In the genomic region with DNA sequence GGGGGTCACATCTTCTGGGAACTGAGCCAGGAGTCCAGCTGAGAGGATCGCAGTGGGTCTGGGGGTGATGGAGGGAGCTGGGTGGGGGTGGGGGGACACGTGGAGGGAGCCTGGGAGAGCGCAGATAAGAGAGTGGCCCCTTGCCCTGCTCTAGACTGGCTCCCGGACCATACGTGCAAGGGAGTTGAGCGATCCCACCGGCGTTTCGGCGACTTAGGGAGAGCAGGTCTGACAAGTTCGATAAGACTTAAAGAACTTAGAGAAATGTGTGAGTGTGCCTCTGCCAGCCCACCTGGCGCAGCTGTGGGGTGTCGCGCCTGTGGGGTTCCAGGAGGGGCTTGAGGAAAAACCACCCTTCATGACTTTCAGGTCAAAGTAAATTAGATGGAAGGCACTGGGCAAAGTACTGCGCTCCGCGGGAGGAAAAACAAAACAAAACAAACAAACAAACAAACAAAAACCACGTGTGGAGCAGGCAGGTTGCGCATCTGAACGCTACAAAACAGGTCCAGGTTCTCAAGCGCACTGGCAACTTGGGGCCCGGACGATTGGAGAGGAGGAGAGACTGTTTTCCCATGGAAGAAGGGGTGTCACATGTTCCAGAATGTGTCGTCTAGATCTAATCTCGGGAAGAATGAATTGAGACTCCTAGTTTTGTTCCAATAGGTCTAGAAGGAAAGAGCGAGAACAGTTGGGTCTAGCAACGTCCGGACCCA, we compare ENCODE assay signal across 8 mouse cellular contexts. TPM values are rescaled to one million over a fixed set of nuclear protein-coding genes. Genes with fewer than 3 reads are reported as not detected.
DNase-seq lines count a peak whose midpoint lies in the region; ATAC-seq and TF ChIP-seq lines count a peak whose summit lies in the region.

No protein-coding gene starts in this region.

- no peaks in the 10 kb centered on the region; the same call in 1 of the 2 replicates for H3K27me3 ChIP-seq in cerebellum, adult 2 months (ENCODE audit: control insufficient read depth, insufficient read depth, low read length)
- H3K27me3 ChIP-seq in ES-Bruce4 (ENCODE audit: control insufficient read depth, insufficient read depth, low read length, poor library complexity, severe bottlenecking) (peaks cover 8% of the 10 kb centered on the region), myocyte (ENCODE audit: control insufficient read depth, insufficient read depth, insufficient read length) (no peaks in the 10 kb centered on the region)
- H3K27me3 ChIP-seq in forebrain, embryonic 16.5 days (replicated peaks; ENCODE audit: control insufficient read depth, insufficient read depth, low read length): peaks cover 13% of the 10 kb centered on the region; the same call in 1 of the 2 replicates
- peaks cover 52% of the 10 kb centered on the region for H3K27me3 ChIP-seq in limb, embryonic 10.5 days (ENCODE audit: low read depth, poor library complexity, severe bottlenecking)

- peak overlapping the region; percentile 9 for H3ac ChIP-seq in myocyte (ENCODE audit: control insufficient read depth, insufficient read length)

- no peaks in the 10 kb centered on the region for H3K36me3 ChIP-seq in ES-Bruce4 (ENCODE audit: control insufficient read depth, insufficient read depth, low read length, poor library complexity, severe bottlenecking)
- H3K36me3 ChIP-seq in forebrain, embryonic 16.5 days (ENCODE audit: control insufficient read depth, insufficient read depth): no peaks in the 10 kb centered on the region
- no peaks in the 10 kb centered on the region for H3K36me3 ChIP-seq in limb, embryonic 10.5 days
- no peaks in the 10 kb centered on the region for H3K36me3 ChIP-seq in myocyte (ENCODE audit: control insufficient read depth, insufficient read depth)

- no peak overlapping the region for H3K27ac ChIP-seq in cerebellum, adult 2 months (ENCODE audit: insufficient read depth, low read length)
- no peak overlapping the region for H3K27ac ChIP-seq in ES-Bruce4 (ENCODE audit: insufficient read depth, low read length)
- H3K27ac ChIP-seq in forebrain, embryonic 16.5 days (ENCODE audit: low read length): no peak overlapping the region
- peak overlapping the region; percentile 5; the same call in 1 of the 2 replicates for H3K27ac ChIP-seq in limb, embryonic 10.5 days

- H3K4me1 ChIP-seq in cerebellum, adult 2 months (ENCODE audit: control insufficient read depth, insufficient read depth, low read length): no peaks in the 10 kb centered on the region; the same call in 1 of the 2 replicates
- H3K4me1 ChIP-seq in ES-Bruce4 (ENCODE audit: control insufficient read depth, insufficient read depth, low read length): no peaks in the 10 kb centered on the region
- H3K4me1 ChIP-seq in forebrain, embryonic 16.5 days (replicated peaks; ENCODE audit: control insufficient read depth, insufficient read depth, low read length): peaks cover 18% of the 10 kb centered on the region
- peaks cover 14% of the 10 kb centered on the region for H3K4me1 ChIP-seq in limb, embryonic 10.5 days

- no peaks in the 10 kb centered on the region for H3K9me3 ChIP-seq in ES-Bruce4 (replicated peaks; ENCODE audit: control insufficient read depth, insufficient read depth, low read length, poor library complexity, severe bottlenecking)
- H3K9me3 ChIP-seq in forebrain, embryonic 16.5 days (ENCODE audit: control insufficient read depth, low read length): no peaks in the 10 kb centered on the region
- H3K9me3 ChIP-seq in limb, embryonic 10.5 days (replicated peaks): 0 out of 2 replicates have a peak, but pooled peaks cover 3% of the 10 kb centered on the region

- ATAC-seq in forebrain, embryonic 16.5 days: peak; percentile 59

- no peak for TF ChIP-seq POLR2A in cerebellum, adult 2 months (IDR thresholded peaks at IDR 0.05; ENCODE audit: borderline replicate concordance, insufficient read depth, low read length)
- no peak for TF ChIP-seq POLR2A in ES-Bruce4 (IDR thresholded peaks at IDR 0.05; ENCODE audit: insufficient read depth, low read length)
- TF ChIP-seq POLR2A in myocyte (IDR thresholded peaks at IDR 0.05; ENCODE audit: insufficient read length, low read depth): no peak

- H3K9ac ChIP-seq in ES-Bruce4 (ENCODE audit: low read depth, poor library complexity, severe bottlenecking): 0 out of 2 replicates have a peak overlapping the region, but pooled peaks have one; percentile 4
- H3K9ac ChIP-seq in forebrain, embryonic 16.5 days (replicated peaks; ENCODE audit: low read depth, low read length): peak overlapping the region; percentile 61

- TF ChIP-seq EP300 in ES-Bruce4 (IDR thresholded peaks at IDR 0.05; ENCODE audit: insufficient read depth, low read depth, low read length): no peak

- H3K79me2 ChIP-seq in myocyte (ENCODE audit: control insufficient read depth, insufficient read depth): no peaks in the 10 kb centered on the region

- DNase-seq in cerebellum, adult 2 months: no peak
- DNase-seq in cerebellum, postnatal 14 days: no peak
- DNase-seq in limb, embryonic 10.5 days (ENCODE audit: low spot score): peak; percentile 47
- DNase-seq in layer of hippocampus, postnatal 25 days (ENCODE audit: extremely low spot score in 1 of 2, low spot score in 1 of 2): no peak
- DNase-seq in frontal cortex, postnatal 25 days (ENCODE audit: low spot score in 2 of 2): no peak

- peak overlapping the region; percentile 99 for H3K4me2 ChIP-seq in forebrain, embryonic 16.5 days (ENCODE audit: low read length)
- H3K4me2 ChIP-seq in myocyte (ENCODE audit: low read depth): peak overlapping the region; percentile 97

- H3K4me3 ChIP-seq in cerebellum, adult 2 months (replicated peaks; ENCODE audit: insufficient read depth, low read depth, low read length): peak overlapping the region; percentile 52
- peak overlapping the region; percentile 52 for H3K4me3 ChIP-seq in ES-Bruce4 (ENCODE audit: low read depth, low read length)
- H3K4me3 ChIP-seq in forebrain, embryonic 16.5 days (replicated peaks; ENCODE audit: low read length): peak overlapping the region; percentile 62
- peak overlapping the region; percentile 59 for H3K4me3 ChIP-seq in limb, embryonic 10.5 days
- H3K4me3 ChIP-seq in myocyte: peak overlapping the region; percentile 41

- whole genome bisulfite sequencing in cerebellum, adult 2 months: 3% methylated on average over 28 of the region's 28 CpGs
- WGBS in forebrain, embryonic 16.5 days: 3% methylated on average over 28 of the region's 28 CpGs
- WGBS in limb, embryonic 10.5 days: 4% methylated on average over 28 of the region's 28 CpGs

- TF ChIP-seq CTCF in cerebellum, adult 2 months (IDR thresholded peaks at IDR 0.05; ENCODE audit: borderline replicate concordance, insufficient read depth, low read depth, low read length): no peak
- TF ChIP-seq CTCF in ES-Bruce4 (IDR thresholded peaks at IDR 0.05; ENCODE audit: low read depth, low read length): no peak

TF ChIP-seq in myocyte, 11 proteins besides CTCF, POLR2A, EP300 and RAD21:
- TF ChIP-seq CEBPB (IDR thresholded peaks at IDR 0.05; ENCODE audit: insufficient read depth, poor library complexity, severe bottlenecking) (no peak), MYOG (IDR thresholded peaks at IDR 0.05; ENCODE audit: control insufficient read depth in 1 of 3, insufficient read depth in 1 of 3, insufficient read length in 2 of 3, low read depth in 2 of 3) (no peak), POLR2AphosphoS2 (IDR thresholded peaks at IDR 0.05; ENCODE audit: insufficient read length, low read depth) (no peak), USF1 (IDR thresholded peaks at IDR 0.05; ENCODE audit: low read depth) (no peak), SRF (IDR thresholded peaks at IDR 0.05; ENCODE audit: control insufficient read depth, insufficient read length, low read depth) (no peak)

RNA-seq across cellular contexts. Expression of a gene that starts 1.1 kb away (rescaled TPM):
- polyA plus RNA-seq in cerebellum, adult 2 months (2012; rRNA removed): 11.1 and 16.5 TPM in 2 replicates
- polyA plus RNA-seq in ES-Bruce4 (2011; ENCODE audit: insufficient read depth, insufficient read length, low read depth, missing spikeins): 4.9 and 5.1 TPM in 2 replicates
- polyA plus RNA-seq in forebrain, embryonic 16.5 days (2015; fragmentation: Nextera tagmentation; extraction: Ambion mirVana): 0.39 and 0.80 TPM in 2 replicates
- polyA plus RNA-seq in limb, embryonic 10.5 days (2016; fragmentation: Nextera tagmentation; extraction: Ambion mirVana): 0.30 and 0.81 TPM in 2 replicates
- polyA plus RNA-seq in myocyte (2012; fragmentation: generic; extraction: Trizol): 0.22 TPM
- total RNA-seq in layer of hippocampus, postnatal 25 days (2021): 1 to 10 TPM; 3.1 to 6.4 TPM
